Mouse (Mus musculus): ENCODE results near the gene Ppp2r2c. TPM values are rescaled to one million over a fixed set of nuclear protein-coding genes. Genes with fewer than 3 reads are reported as not detected.

Ppp2r2c gene
- polyA plus RNA-seq, 1 experiment from 2014 or later: 1.2 TPM

- H3K27ac ChIP-seq (ENCODE audit: low read depth, low read length): no peak overlapping the region
- DNase-seq (ENCODE audit: low spot score, missing footprints): no peak
Observed at GRCm38 (mm10) chr5:36910980-36911379, 42.7 kb downstream of the Ppp2r2c start.

GRCm38 (mm10) chr5:36911759-36912352 lies 43.5 kb downstream of the Ppp2r2c start:
- Histone ChIP-seq H3K4me3 (ENCODE audit: low read depth, low read length) (no peak overlapping the region), H3K4me2 (no peak overlapping the region), H3K9me3 (ENCODE audit: control insufficient read depth, low read length) (no peaks in the 10 kb centered on the region), H3K4me1 (ENCODE audit: control insufficient read depth, insufficient read depth, low read length) (no peaks in the 10 kb centered on the region), H3K9ac (ENCODE audit: low read length) (no peak overlapping the region), H3K36me3 (ENCODE audit: control insufficient read depth, insufficient read depth, low read length) (no peaks in the 10 kb centered on the region), H3K27ac (ENCODE audit: low read depth, low read length) (no peak overlapping the region), H3K27me3 (ENCODE audit: control insufficient read depth, insufficient read depth, low read length) (no peaks in the 10 kb centered on the region)
- WGBS: 80% methylated on average over 11 of the region's 11 CpGs
- ATAC-seq (ENCODE audit: low FRiP score) (no peak), DNase-seq (ENCODE audit: low spot score, missing footprints) (no peak)

More at GRCm38 (mm10) chr5:36910980-36911379, 42.7 kb downstream of the Ppp2r2c start:
- no peaks in the 10 kb centered on the region for H3K27me3 ChIP-seq (ENCODE audit: control insufficient read depth, insufficient read depth, low read length)
- H3K9me3 ChIP-seq (ENCODE audit: control insufficient read depth, low read length): no peaks in the 10 kb centered on the region
- H3K4me1 ChIP-seq (ENCODE audit: control insufficient read depth, insufficient read depth, low read length): no peaks in the 10 kb centered on the region
- WGBS: 43% methylated on average over 7 of the region's 7 CpGs
- no peak overlapping the region for H3K4me3 ChIP-seq (ENCODE audit: low read depth, low read length)
- no peak for ATAC-seq (ENCODE audit: low FRiP score)
- no peak overlapping the region for H3K4me2 ChIP-seq
- H3K9ac ChIP-seq (ENCODE audit: low read length): no peak overlapping the region
- no peaks in the 10 kb centered on the region for H3K36me3 ChIP-seq (ENCODE audit: control insufficient read depth, insufficient read depth, low read length)

DNA sequence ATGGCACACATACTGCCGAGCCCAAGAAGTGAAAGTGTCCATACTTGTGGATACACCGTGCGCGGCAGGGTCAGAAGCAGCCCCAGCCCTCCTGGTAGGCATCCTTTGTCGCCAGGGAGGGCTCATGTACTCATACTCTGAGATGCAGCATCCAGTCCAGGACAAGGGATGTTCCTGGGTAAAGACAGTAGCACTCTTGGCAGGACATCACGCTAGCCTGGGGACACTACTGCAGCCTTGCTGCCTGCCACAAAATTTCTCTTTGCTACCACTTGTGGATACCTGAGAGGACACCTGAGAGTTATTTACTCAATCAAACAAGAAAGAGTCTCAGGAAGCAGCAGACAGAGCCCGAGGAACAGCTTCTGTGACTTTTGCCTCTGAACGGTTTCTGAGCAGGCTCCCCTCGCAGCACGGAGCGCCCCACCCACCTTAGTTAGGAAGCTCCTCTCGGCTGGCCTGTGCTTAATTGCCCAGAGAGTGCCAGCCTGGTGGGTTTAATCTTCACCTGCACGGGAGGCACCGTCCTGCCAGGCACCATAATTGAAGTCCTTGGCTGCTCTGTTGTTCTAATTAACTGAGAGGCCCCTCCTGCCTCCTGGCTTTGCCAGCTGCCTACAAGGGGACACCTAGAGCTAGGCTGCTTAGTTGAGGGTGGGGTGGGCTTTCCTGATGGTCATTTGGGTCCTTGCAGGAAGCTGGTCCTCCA lies 44.4 kb downstream of the Ppp2r2c start:
- 67% methylated on average over 14 of the region's 14 CpGs for WGBS
- no peak overlapping the region for H3K4me2 ChIP-seq
- no peaks in the 10 kb centered on the region for H3K36me3 ChIP-seq (ENCODE audit: control insufficient read depth, insufficient read depth, low read length)
- H3K4me1 ChIP-seq (ENCODE audit: control insufficient read depth, insufficient read depth, low read length): no peaks in the 10 kb centered on the region
- H3K4me3 ChIP-seq (ENCODE audit: low read depth, low read length): no peak overlapping the region
- H3K9ac ChIP-seq (ENCODE audit: low read length): no peak overlapping the region
- ATAC-seq (ENCODE audit: low FRiP score): no peak
- no peaks in the 10 kb centered on the region for H3K9me3 ChIP-seq (ENCODE audit: control insufficient read depth, low read length)
- no peak for DNase-seq (ENCODE audit: low spot score, missing footprints)
- H3K27ac ChIP-seq (ENCODE audit: low read depth, low read length): no peak overlapping the region
- H3K27me3 ChIP-seq (ENCODE audit: control insufficient read depth, insufficient read depth, low read length): no peaks in the 10 kb centered on the region

DNA sequence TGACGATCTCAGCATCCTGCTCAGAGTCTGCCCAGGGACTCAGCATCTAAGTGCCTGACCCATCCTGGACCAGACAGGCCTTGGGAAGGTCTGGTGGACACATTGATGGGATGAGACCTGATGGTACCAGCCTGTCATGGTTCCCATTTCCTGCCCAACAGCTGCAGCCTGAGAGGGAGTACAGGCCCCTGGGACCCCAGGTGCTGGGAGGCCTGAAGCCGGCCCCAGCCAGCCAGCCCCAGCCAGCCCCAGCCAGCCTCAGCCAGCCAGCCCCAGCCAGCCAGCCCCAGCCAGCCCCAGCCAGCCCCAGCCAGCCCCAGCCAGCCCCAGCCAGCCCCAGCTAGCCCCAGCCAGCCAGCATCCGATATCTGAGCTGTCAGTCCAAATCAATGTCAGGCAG lies 46.9 kb downstream of the Ppp2r2c start:
- H3K9me3 ChIP-seq (ENCODE audit: control insufficient read depth, low read length): no peaks in the 10 kb centered on the region
- no peaks in the 10 kb centered on the region for H3K36me3 ChIP-seq (ENCODE audit: control insufficient read depth, insufficient read depth, low read length)
- no peak overlapping the region for H3K9ac ChIP-seq (ENCODE audit: low read length)
- H3K4me1 ChIP-seq (ENCODE audit: control insufficient read depth, insufficient read depth, low read length): no peaks in the 10 kb centered on the region
- no peak overlapping the region for H3K4me3 ChIP-seq (ENCODE audit: low read depth, low read length)
- DNase-seq (ENCODE audit: low spot score, missing footprints) (no peak), ATAC-seq (ENCODE audit: low FRiP score) (no peak)
- no peaks in the 10 kb centered on the region for H3K27me3 ChIP-seq (ENCODE audit: control insufficient read depth, insufficient read depth, low read length)
- H3K27ac ChIP-seq (ENCODE audit: low read depth, low read length): no peak overlapping the region
- WGBS: 72% methylated on average over 3 of the region's 3 CpGs
- H3K4me2 ChIP-seq: no peak overlapping the region

GRCm38 (mm10) chr5:36916581-36916980 lies 48.3 kb downstream of the Ppp2r2c start:
- no peak for DNase-seq (ENCODE audit: low spot score, missing footprints)
- WGBS: 83% methylated on average over 4 of the region's 4 CpGs
- Histone ChIP-seq H3K4me2 (no peak overlapping the region), H3K4me1 (ENCODE audit: control insufficient read depth, insufficient read depth, low read length) (no peaks in the 10 kb centered on the region), H3K9ac (ENCODE audit: low read length) (no peak overlapping the region), H3K9me3 (ENCODE audit: control insufficient read depth, low read length) (no peaks in the 10 kb centered on the region), H3K36me3 (ENCODE audit: control insufficient read depth, insufficient read depth, low read length) (no peaks in the 10 kb centered on the region), H3K27me3 (ENCODE audit: control insufficient read depth, insufficient read depth, low read length) (no peaks in the 10 kb centered on the region), H3K27ac (ENCODE audit: low read depth, low read length) (no peak overlapping the region), H3K4me3 (ENCODE audit: low read depth, low read length) (no peak overlapping the region)
- ATAC-seq (ENCODE audit: low FRiP score): no peak

DNA sequence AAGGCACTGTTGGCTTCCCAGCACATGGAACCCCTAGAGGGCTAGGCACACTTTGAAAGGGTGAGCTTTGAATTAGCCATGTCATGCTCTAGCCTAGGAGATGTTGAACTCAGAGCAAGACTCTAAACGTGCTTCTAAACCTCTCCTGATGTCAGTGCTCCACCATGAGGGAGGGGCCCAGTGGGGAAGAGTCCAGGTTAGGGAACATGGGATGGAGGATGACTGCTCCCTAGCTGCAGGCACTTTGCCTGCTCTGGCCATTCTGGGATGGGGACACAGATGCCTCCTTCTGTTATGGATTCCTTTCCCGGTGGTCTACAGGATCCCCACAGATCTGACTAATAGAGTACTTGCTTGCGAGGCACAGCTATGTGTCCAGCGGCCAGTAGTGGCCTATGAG lies 48.9 kb downstream of the Ppp2r2c start:
- no peaks in the 10 kb centered on the region for H3K9me3 ChIP-seq (ENCODE audit: control insufficient read depth, low read length)
- H3K4me2 ChIP-seq: no peak overlapping the region
- DNase-seq (ENCODE audit: low spot score, missing footprints) (no peak), ATAC-seq (ENCODE audit: low FRiP score) (no peak)
- no peaks in the 10 kb centered on the region for H3K4me1 ChIP-seq (ENCODE audit: control insufficient read depth, insufficient read depth, low read length)
- H3K27me3 ChIP-seq (ENCODE audit: control insufficient read depth, insufficient read depth, low read length): no peaks in the 10 kb centered on the region
- no peak overlapping the region for H3K9ac ChIP-seq (ENCODE audit: low read length)
- no peaks in the 10 kb centered on the region for H3K36me3 ChIP-seq (ENCODE audit: control insufficient read depth, insufficient read depth, low read length)
- no peak overlapping the region for H3K27ac ChIP-seq (ENCODE audit: low read depth, low read length)
- H3K4me3 ChIP-seq (ENCODE audit: low read depth, low read length): no peak overlapping the region
- WGBS: 81% methylated on average over 4 of the region's 4 CpGs

DNA sequence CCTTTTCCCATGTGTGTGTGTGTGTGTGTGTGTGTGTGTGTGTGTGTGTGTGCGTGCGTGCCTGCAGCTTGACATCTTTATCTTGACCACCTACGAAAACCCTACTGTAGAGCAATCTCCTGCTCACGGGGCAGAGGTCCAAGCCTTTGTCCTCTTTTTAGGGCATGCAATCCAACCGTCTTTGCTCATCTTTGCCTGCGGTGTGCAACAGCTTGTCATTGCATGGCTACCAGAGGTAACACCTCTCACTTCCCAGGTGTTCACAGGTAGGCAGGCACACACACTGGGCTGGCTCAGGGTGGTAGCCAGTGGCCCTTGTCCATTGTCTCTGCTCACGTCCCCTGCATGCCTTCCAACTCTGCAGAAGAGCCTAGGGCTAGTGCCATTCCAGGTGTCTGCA lies 49.7 kb downstream of the Ppp2r2c start:
- H3K4me1 ChIP-seq (ENCODE audit: control insufficient read depth, insufficient read depth, low read length): no peaks in the 10 kb centered on the region
- no peak overlapping the region for H3K4me3 ChIP-seq (ENCODE audit: low read depth, low read length)
- no peak overlapping the region for H3K9ac ChIP-seq (ENCODE audit: low read length)
- no peak overlapping the region for H3K4me2 ChIP-seq
- H3K9me3 ChIP-seq (ENCODE audit: control insufficient read depth, low read length): no peaks in the 10 kb centered on the region
- no peaks in the 10 kb centered on the region for H3K27me3 ChIP-seq (ENCODE audit: control insufficient read depth, insufficient read depth, low read length)
- DNase-seq (ENCODE audit: low spot score, missing footprints) (no peak), ATAC-seq (ENCODE audit: low FRiP score) (no peak)
- H3K27ac ChIP-seq (ENCODE audit: low read depth, low read length): no peak overlapping the region
- WGBS: 77% methylated on average over 7 of the region's 7 CpGs
- H3K36me3 ChIP-seq (ENCODE audit: control insufficient read depth, insufficient read depth, low read length): no peaks in the 10 kb centered on the region

GRCm38 (mm10) chr5:36920072-36920471 lies 51.8 kb downstream of the Ppp2r2c start:
- Histone ChIP-seq H3K27ac (ENCODE audit: low read depth, low read length) (no peak overlapping the region), H3K9ac (ENCODE audit: low read length) (no peak overlapping the region), H3K4me3 (ENCODE audit: low read depth, low read length) (no peak overlapping the region), H3K4me2 (no peak overlapping the region), H3K4me1 (ENCODE audit: control insufficient read depth, insufficient read depth, low read length) (no peaks in the 10 kb centered on the region), H3K27me3 (ENCODE audit: control insufficient read depth, insufficient read depth, low read length) (no peaks in the 10 kb centered on the region), H3K36me3 (ENCODE audit: control insufficient read depth, insufficient read depth, low read length) (no peaks in the 10 kb centered on the region), H3K9me3 (ENCODE audit: control insufficient read depth, low read length) (no peaks in the 10 kb centered on the region)
- DNase-seq (ENCODE audit: low spot score, missing footprints) (no peak), ATAC-seq (ENCODE audit: low FRiP score) (no peak)
- WGBS: 71% methylated on average over 1 of the region's 1 CpGs

GRCm38 (mm10) chr5:36921871-36922270 lies 53.6 kb downstream of the Ppp2r2c start:
- H3K27me3 ChIP-seq (ENCODE audit: control insufficient read depth, insufficient read depth, low read length): no peaks in the 10 kb centered on the region
- no peaks in the 10 kb centered on the region for H3K9me3 ChIP-seq (ENCODE audit: control insufficient read depth, low read length)
- H3K36me3 ChIP-seq (ENCODE audit: control insufficient read depth, insufficient read depth, low read length): no peaks in the 10 kb centered on the region
- 90% methylated on average over 1 of the region's 1 CpGs for WGBS
- no peaks in the 10 kb centered on the region for H3K4me1 ChIP-seq (ENCODE audit: control insufficient read depth, insufficient read depth, low read length)
- DNase-seq (ENCODE audit: low spot score, missing footprints): no peak
- H3K4me2 ChIP-seq: no peak overlapping the region
- no peak overlapping the region for H3K4me3 ChIP-seq (ENCODE audit: low read depth, low read length)
- H3K27ac ChIP-seq (ENCODE audit: low read depth, low read length): no peak overlapping the region
- H3K9ac ChIP-seq (ENCODE audit: low read length): no peak overlapping the region
- no peak for ATAC-seq (ENCODE audit: low FRiP score)

Measured in midbrain, embryonic 11.5 days (tissue).